Mouse (Mus musculus): Measurements from ENCODE around the gene Cercam. TPM values are rescaled to one million over a fixed set of nuclear protein-coding genes. Genes with fewer than 3 reads are reported as not detected.

Gene Cercam
- polyA plus RNA-seq, 1 experiment from 2014 or later, result 14.8 TPM

DNA sequence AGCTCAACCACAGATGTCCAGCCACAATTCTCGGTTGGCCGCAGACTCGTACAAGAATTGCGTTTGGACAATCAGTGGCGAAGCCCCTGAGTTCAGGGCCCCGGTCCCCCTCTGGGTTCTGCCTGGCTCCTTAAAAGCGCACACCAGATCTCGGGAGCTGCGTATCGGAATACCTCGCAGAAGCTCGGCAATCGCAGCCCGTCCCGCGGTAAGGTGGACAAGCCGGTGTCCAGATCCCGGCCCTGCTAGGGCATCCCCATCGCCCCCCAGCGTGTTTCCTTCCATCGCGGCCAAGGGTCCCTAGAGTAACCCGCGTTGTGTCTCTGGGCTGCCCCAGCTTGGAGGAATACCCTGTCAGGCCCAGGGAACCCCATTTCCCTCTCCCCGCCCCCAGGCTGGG, 23.3 kb upstream of the Cercam start:
- Histone ChIP-seq H3K4me1 (ENCODE audit: control insufficient read depth in 2 of 2, insufficient read depth in 2 of 2, low read length in 2 of 2) (peaks cover 3 to 12% of the 10 kb centered on the region in 2 experiments; a peak in 3 of 4 replicates), H3K9ac (ENCODE audit: low read length) (peak overlapping the region; percentile 31; the same call in 1 of the 2 replicates), H3K9me3 (ENCODE audit: control insufficient read depth, low read length) (no peaks in the 10 kb centered on the region), H3K27me3 (ENCODE audit: control insufficient read depth, insufficient read depth, low read length) (peaks cover 53% of the 10 kb centered on the region), H3K27ac (replicated peaks in 1 of 2; ENCODE audit: control insufficient read depth in 1 of 2, insufficient read depth in 1 of 2, low read depth in 2 of 2, low read length in 2 of 2) (no peak overlapping the region), H3K4me2 (ENCODE audit: low read length) (peak overlapping the region; percentile 58), H3K4me3 (ENCODE audit: control insufficient read depth in 1 of 2, insufficient read depth in 1 of 2, low read depth in 1 of 2, low read length in 2 of 2) (peak overlapping the region in 1 of 2 experiments; percentile 27; a peak in 2 of 4 replicates), H3K36me3 (ENCODE audit: control insufficient read depth, insufficient read depth, low read length) (peaks cover 26% of the 10 kb centered on the region)
- WGBS, result 14% methylated on average over 25 of the region's 25 CpGs
- ATAC-seq (ENCODE audit: insufficient number of reproducible peaks, insufficient read depth, low FRiP score, low read depth), result no peak

DNA sequence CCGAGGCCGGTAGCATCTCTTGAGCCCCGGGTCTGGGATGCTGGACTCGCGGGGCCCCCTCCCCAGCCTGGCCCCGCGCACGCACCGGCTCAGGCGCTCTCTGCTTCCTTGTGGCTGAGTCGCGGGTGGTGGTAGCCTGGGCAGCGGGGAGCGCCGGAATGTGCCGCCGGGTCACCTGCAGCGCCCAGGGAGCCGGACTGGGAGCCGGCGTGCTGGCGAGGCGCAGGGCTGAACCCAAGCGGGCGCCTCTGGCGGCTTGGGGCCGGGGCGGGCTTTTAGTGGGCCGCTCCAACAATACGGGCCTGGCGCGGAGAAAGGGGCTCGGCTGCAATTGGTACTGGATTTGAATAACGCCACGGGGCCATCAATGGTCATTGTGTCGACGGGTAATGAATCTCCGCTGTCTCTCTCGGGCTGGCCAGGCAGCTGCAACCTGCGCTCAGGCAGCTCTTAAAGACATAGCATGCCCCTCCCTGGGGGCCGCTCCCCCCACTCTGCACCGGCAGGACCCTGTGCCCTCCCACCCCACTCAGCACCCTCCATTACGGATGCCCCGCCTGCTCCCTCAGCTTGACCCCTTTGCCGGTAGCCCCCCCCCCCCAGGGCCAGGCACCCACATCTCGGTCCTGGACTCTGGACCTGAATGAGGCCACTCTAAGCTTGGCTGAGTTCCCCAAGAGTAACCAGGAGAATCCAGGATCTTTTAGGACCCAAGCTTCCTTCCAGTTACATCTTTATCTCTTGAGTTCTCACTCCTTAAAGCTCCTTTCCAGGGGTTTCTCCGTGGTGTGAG, 22.7 kb upstream of the Cercam start:
- Histone ChIP-seq H3K4me2 (ENCODE audit: low read length) (peak overlapping the region; percentile 58), H3K27ac (replicated peaks in 1 of 2; ENCODE audit: control insufficient read depth in 1 of 2, insufficient read depth in 1 of 2, low read depth in 2 of 2, low read length in 2 of 2) (no peak overlapping the region), H3K4me3 (ENCODE audit: control insufficient read depth in 1 of 2, insufficient read depth in 1 of 2, low read depth in 1 of 2, low read length in 2 of 2) (peak overlapping the region in 1 of 2 experiments; percentile 27; a peak in 2 of 4 replicates), H3K27me3 (ENCODE audit: control insufficient read depth, insufficient read depth, low read length) (peaks cover 53% of the 10 kb centered on the region), H3K9me3 (ENCODE audit: control insufficient read depth, low read length) (no peaks in the 10 kb centered on the region), H3K9ac (ENCODE audit: low read length) (peak overlapping the region; percentile 31; the same call in 1 of the 2 replicates), H3K36me3 (ENCODE audit: control insufficient read depth, insufficient read depth, low read length) (peaks cover 24% of the 10 kb centered on the region), H3K4me1 (ENCODE audit: control insufficient read depth in 2 of 2, insufficient read depth in 2 of 2, low read length in 2 of 2) (peaks cover 3 to 12% of the 10 kb centered on the region in 2 experiments; a peak in 3 of 4 replicates)
- no peak for ATAC-seq (ENCODE audit: insufficient number of reproducible peaks, insufficient read depth, low FRiP score, low read depth)
- WGBS, result 10% methylated on average over 47 of the region's 47 CpGs

DNA sequence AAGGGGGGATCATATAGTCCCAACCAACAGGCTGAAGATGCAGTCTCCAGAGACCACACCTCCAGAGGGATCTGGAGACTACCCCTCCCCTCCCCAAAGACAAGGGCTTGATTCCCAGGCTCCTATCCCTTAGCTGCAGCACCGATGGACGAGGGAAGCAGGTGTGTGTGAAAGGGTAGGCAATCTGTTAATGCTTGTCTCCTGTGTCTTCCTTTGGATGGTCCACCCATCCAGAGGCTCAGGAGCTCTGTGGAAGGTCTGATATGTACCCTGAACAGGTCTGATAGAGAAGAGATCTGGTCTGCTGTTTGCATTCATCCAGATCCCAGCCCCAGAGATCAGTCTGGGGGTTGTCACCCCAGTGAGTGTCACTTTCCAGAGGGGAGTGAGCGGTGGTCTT, 22.1 kb upstream of the Cercam start:
- H3K9me3 ChIP-seq (ENCODE audit: control insufficient read depth, low read length), result no peaks in the 10 kb centered on the region
- 60% methylated on average over 3 of the region's 3 CpGs for WGBS
- H3K27me3 ChIP-seq (ENCODE audit: control insufficient read depth, insufficient read depth, low read length), result peaks cover 53% of the 10 kb centered on the region
- H3K27ac ChIP-seq (replicated peaks in 1 of 2; ENCODE audit: control insufficient read depth in 1 of 2, insufficient read depth in 1 of 2, low read depth in 2 of 2, low read length in 2 of 2), result no peak overlapping the region
- no peak for ATAC-seq (ENCODE audit: insufficient number of reproducible peaks, insufficient read depth, low FRiP score, low read depth)
- H3K9ac ChIP-seq (ENCODE audit: low read length), result no peak overlapping the region
- H3K36me3 ChIP-seq (ENCODE audit: control insufficient read depth, insufficient read depth, low read length), result peaks cover 17% of the 10 kb centered on the region
- peaks cover 3 to 12% of the 10 kb centered on the region in 2 experiments; a peak in 3 of 4 replicates for H3K4me1 ChIP-seq (ENCODE audit: control insufficient read depth in 2 of 2, insufficient read depth in 2 of 2, low read length in 2 of 2)
- H3K4me2 ChIP-seq (ENCODE audit: low read length), result no peak overlapping the region
- no peak overlapping the region for H3K4me3 ChIP-seq (ENCODE audit: control insufficient read depth in 1 of 2, insufficient read depth in 1 of 2, low read depth in 1 of 2, low read length in 2 of 2)

DNA sequence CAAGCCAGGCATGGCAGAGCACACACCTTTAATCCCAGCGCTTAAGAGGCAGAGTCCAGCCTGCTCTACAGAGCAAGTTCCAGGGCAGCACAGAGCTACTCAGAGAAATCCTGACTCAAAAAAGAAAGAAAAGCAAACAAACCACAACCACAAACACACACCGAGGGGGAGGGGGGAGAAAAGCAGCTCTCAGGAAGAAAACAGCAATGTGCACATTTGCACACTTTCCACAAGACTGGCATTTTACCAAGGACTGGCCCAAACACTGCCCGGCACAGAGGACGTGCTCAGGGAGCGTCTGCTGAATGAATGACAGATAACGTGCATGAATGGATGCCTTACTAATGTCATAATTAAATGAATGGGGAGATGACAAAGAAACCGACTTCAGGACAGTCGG, 19.9 kb upstream of the Cercam start:
- ATAC-seq (ENCODE audit: insufficient number of reproducible peaks, insufficient read depth, low FRiP score, low read depth), result no peak
- no peaks in the 10 kb centered on the region for H3K9me3 ChIP-seq (ENCODE audit: control insufficient read depth, low read length)
- 62% methylated on average over 8 of the region's 8 CpGs for WGBS
- peaks cover 44% of the 10 kb centered on the region for H3K27me3 ChIP-seq (ENCODE audit: control insufficient read depth, insufficient read depth, low read length)
- no peak overlapping the region for H3K27ac ChIP-seq (replicated peaks in 1 of 2; ENCODE audit: control insufficient read depth in 1 of 2, insufficient read depth in 1 of 2, low read depth in 2 of 2, low read length in 2 of 2)
- no peak overlapping the region for H3K4me3 ChIP-seq (ENCODE audit: control insufficient read depth in 1 of 2, insufficient read depth in 1 of 2, low read depth in 1 of 2, low read length in 2 of 2)
- H3K4me1 ChIP-seq (ENCODE audit: control insufficient read depth in 2 of 2, insufficient read depth in 2 of 2, low read length in 2 of 2), result peaks cover 3 to 12% of the 10 kb centered on the region in 2 experiments; a peak in 3 of 4 replicates
- H3K9ac ChIP-seq (ENCODE audit: low read length), result no peak overlapping the region
- H3K36me3 ChIP-seq (ENCODE audit: control insufficient read depth, insufficient read depth, low read length), result no peaks in the 10 kb centered on the region; the same call in 1 of the 2 replicates
- H3K4me2 ChIP-seq (ENCODE audit: low read length), result no peak overlapping the region

DNA sequence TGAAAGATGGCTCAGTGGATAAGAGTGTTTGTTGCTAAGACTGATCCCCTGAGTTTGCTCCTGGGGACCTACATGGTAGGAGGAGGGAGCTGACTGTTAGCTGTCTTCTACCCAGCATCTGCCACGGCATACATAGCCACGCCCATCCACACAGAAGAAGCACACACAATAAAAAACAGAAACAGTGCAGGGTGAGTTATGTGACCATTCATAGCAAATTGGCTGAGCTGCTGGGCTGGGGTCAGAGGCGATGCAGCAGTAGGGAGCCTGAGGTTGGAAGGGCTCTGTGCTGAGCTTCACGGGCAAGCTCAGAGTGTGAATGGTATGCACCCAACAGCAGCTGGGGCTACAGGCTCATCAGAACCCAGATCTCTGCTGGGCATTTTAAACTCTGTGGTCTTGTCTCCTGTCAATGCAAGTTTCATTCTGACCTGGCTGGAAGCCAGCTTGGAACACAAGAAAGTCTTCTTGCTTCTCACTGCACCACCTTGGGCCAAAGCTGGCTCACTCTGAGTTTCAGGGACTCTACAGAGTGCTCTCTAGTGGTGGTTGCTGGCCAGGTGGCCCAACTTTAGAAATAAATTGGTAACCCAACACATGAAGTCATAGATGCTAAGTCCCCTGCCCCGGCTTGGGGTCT, 19.0 kb upstream of the Cercam start:
- H3K36me3 ChIP-seq (ENCODE audit: control insufficient read depth, insufficient read depth, low read length), result no peaks in the 10 kb centered on the region
- no peak for ATAC-seq (ENCODE audit: insufficient number of reproducible peaks, insufficient read depth, low FRiP score, low read depth)
- H3K4me1 ChIP-seq (ENCODE audit: control insufficient read depth in 2 of 2, insufficient read depth in 2 of 2, low read length in 2 of 2), result peaks cover 3 to 12% of the 10 kb centered on the region in 2 experiments; a peak in 3 of 4 replicates
- H3K9me3 ChIP-seq (ENCODE audit: control insufficient read depth, low read length), result no peaks in the 10 kb centered on the region
- H3K9ac ChIP-seq (ENCODE audit: low read length), result no peak overlapping the region
- no peak overlapping the region for H3K27ac ChIP-seq (replicated peaks in 1 of 2; ENCODE audit: control insufficient read depth in 1 of 2, insufficient read depth in 1 of 2, low read depth in 2 of 2, low read length in 2 of 2)
- H3K4me3 ChIP-seq (ENCODE audit: control insufficient read depth in 1 of 2, insufficient read depth in 1 of 2, low read depth in 1 of 2, low read length in 2 of 2), result no peak overlapping the region
- H3K4me2 ChIP-seq (ENCODE audit: low read length), result no peak overlapping the region
- WGBS, result 49% methylated on average over 5 of the region's 5 CpGs
- H3K27me3 ChIP-seq (ENCODE audit: control insufficient read depth, insufficient read depth, low read length), result peaks cover 35% of the 10 kb centered on the region

DNA sequence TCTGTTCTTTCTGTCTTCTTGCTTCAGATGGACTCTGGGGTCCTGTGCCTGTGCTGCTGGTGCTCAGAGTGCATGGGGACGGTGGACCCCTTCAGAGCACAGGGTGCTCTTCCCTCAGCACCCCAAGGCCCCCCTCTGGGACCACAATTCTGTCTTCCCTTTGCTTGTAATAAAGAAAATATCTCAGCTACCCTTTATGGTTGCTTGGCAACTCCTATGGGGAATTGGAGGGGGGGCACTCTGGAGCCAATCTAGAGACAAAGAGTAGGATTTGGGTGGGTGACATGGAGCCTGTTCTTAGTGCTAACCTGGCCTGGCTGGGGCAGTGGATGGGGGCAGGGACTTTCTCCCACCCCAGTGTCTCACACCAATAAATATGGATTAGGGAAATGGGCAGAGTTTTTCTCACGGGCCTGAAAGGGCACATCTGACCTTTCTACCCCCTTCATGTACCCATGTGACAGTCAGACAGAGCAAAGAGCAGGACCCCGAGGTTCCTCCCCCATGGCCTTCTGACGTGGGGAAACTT, 15.9 kb upstream of the Cercam start:
- Histone ChIP-seq H3K4me2 (ENCODE audit: low read length) (no peak overlapping the region), H3K9ac (ENCODE audit: low read length) (no peak overlapping the region), H3K4me1 (ENCODE audit: control insufficient read depth in 2 of 2, insufficient read depth in 2 of 2, low read length in 2 of 2) (no peaks in the 10 kb centered on the region), H3K36me3 (ENCODE audit: control insufficient read depth, insufficient read depth, low read length) (no peaks in the 10 kb centered on the region), H3K27ac (replicated peaks in 1 of 2; ENCODE audit: control insufficient read depth in 1 of 2, insufficient read depth in 1 of 2, low read depth in 2 of 2, low read length in 2 of 2) (no peak overlapping the region), H3K27me3 (ENCODE audit: control insufficient read depth, insufficient read depth, low read length) (peaks cover 7% of the 10 kb centered on the region; the same call in 1 of the 2 replicates), H3K4me3 (ENCODE audit: control insufficient read depth in 1 of 2, insufficient read depth in 1 of 2, low read depth in 1 of 2, low read length in 2 of 2) (no peak overlapping the region), H3K9me3 (ENCODE audit: control insufficient read depth, low read length) (no peaks in the 10 kb centered on the region)
- WGBS, result 48% methylated on average over 4 of the region's 4 CpGs
- no peak for ATAC-seq (ENCODE audit: insufficient number of reproducible peaks, insufficient read depth, low FRiP score, low read depth)

DNA sequence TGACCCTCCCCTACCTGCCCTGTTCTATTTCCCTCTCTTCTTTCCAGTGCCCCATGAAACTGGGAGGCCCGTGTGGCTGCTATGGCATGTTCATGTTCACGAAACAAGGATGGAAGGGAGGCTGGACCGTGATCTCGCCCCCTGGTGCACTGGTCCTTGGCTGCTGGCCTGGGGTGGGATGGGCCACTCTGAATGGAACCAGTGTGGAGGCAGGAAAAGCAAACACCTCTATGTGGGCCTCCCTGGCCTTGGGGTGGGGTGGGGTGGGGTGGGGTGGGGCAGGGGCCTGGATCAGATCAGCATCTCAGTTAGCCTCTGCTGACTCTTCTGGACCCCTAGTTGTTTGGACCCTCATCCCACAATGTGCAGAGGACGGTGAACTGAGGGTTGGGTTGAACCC, 15.2 kb upstream of the Cercam start:
- WGBS, result 70% methylated on average over 5 of the region's 5 CpGs
- H3K4me1 ChIP-seq (ENCODE audit: control insufficient read depth in 2 of 2, insufficient read depth in 2 of 2, low read length in 2 of 2), result no peaks in the 10 kb centered on the region
- H3K4me3 ChIP-seq (ENCODE audit: control insufficient read depth in 1 of 2, insufficient read depth in 1 of 2, low read depth in 1 of 2, low read length in 2 of 2), result no peak overlapping the region
- no peak overlapping the region for H3K9ac ChIP-seq (ENCODE audit: low read length)
- H3K27me3 ChIP-seq (ENCODE audit: control insufficient read depth, insufficient read depth, low read length), result no peaks in the 10 kb centered on the region; the same call in 1 of the 2 replicates
- ATAC-seq (ENCODE audit: insufficient number of reproducible peaks, insufficient read depth, low FRiP score, low read depth), result no peak
- no peak overlapping the region for H3K27ac ChIP-seq (replicated peaks in 1 of 2; ENCODE audit: control insufficient read depth in 1 of 2, insufficient read depth in 1 of 2, low read depth in 2 of 2, low read length in 2 of 2)
- H3K36me3 ChIP-seq (ENCODE audit: control insufficient read depth, insufficient read depth, low read length), result no peaks in the 10 kb centered on the region
- no peaks in the 10 kb centered on the region for H3K9me3 ChIP-seq (ENCODE audit: control insufficient read depth, low read length)
- no peak overlapping the region for H3K4me2 ChIP-seq (ENCODE audit: low read length)
